Mouse (Mus musculus) forebrain, embryonic 13.5 days (tissue): Measurements from ENCODE around the gene Apeh. TPM values are rescaled to one million over a fixed set of nuclear protein-coding genes. Genes with fewer than 3 reads are reported as not detected.
"Not testable (repeated sequence)": the region's sequence is repeated elsewhere in the genome, so short reads cannot be mapped to it uniquely, and the experiment has no call there.

ENCODE experiments used
- ATAC-seq: fragments of 200-750 bp; cut with Nextera tagmentation; 2 replicates; pipeline ENCODE4 v1.8.0; 2017
- H3K27ac ChIP-seq: fragments of 300-500 bp; sonication (generic); 2 replicates; pipeline ENCODE4 v1.5.1; 2015; ENCODE audit warnings: inconsistent platforms, mild to moderate bottlenecking, moderate library complexity
- H3K27me3 ChIP-seq: fragments of 300-500 bp; sonication (generic); 2 replicates; pipeline ENCODE4 v1.6.1; 2015; ENCODE audit warnings: mild to moderate bottlenecking, inconsistent platforms
- H3K36me3 ChIP-seq: fragments of 300-500 bp; sonication (generic); 2 replicates; pipeline ENCODE4 v1.6.1; 2015; ENCODE audit warnings: mild to moderate bottlenecking, inconsistent platforms; ENCODE audit not compliant: poor library complexity, severe bottlenecking
- H3K4me1 ChIP-seq: fragments of 300-500 bp; sonication (generic); 2 replicates; pipeline ENCODE4 v1.6.1; 2015; ENCODE audit warnings: inconsistent platforms
- H3K4me2 ChIP-seq: fragments of 300-500 bp; sonication (generic); 2 replicates; pipeline ENCODE4 v1.6.1; 2015; ENCODE audit warnings: inconsistent platforms, mild to moderate bottlenecking, moderate library complexity
- H3K4me3 ChIP-seq: fragments of 300-500 bp; sonication (generic); 2 replicates; pipeline ENCODE4 v1.5.1; 2015; ENCODE audit warnings: mild to moderate bottlenecking, inconsistent platforms
- H3K9ac ChIP-seq: fragments of 300-500 bp; sonication (generic); 2 replicates; pipeline ENCODE4 v1.6.1; 2015; ENCODE audit warnings: mild to moderate bottlenecking, inconsistent platforms
- H3K9me3 ChIP-seq: fragments of 300-500 bp; sonication (generic); replicated peaks from 2 replicates; pipeline ENCODE4 v1.6.1; 2016; ENCODE audit warnings: inconsistent platforms
- WGBS: fragments of 180-500 bp; shearing (Covaris S2); methylation state at CpG from one replicate; pipeline ENCODE4 v1.1.7; 2015; 5-methylcytosine and 5-hydroxymethylcytosine counted together
- polyA plus RNA-seq: library from polyadenylated mRNA; unstranded; fragments of >200 nt; fragmentation: Nextera tagmentation; extraction: Ambion mirVana; gene quantifications from 2 replicates; pipeline ENCODE4 v1.2.1, GENCODE M21; 2015

Gene Apeh
- polyA plus RNA-seq = 49.9 and 60.2 TPM in 2 replicates

- no peaks in the 10 kb centered on the region for H3K27me3 ChIP-seq
- H3K9me3 ChIP-seq = no peaks in the 10 kb centered on the region
- H3K27ac ChIP-seq = peak within 1 kb of the TSS; percentile 55
- H3K36me3 ChIP-seq = peaks cover 47% of the 10 kb centered on the region
- H3K9ac ChIP-seq = peak within 1 kb of the TSS; percentile 77
- WGBS = 2% methylated on average over 49 of the region's 52 CpGs
- peaks cover 25% of the 10 kb centered on the region for H3K4me1 ChIP-seq
- peak within 1 kb of the TSS; percentile 64 for H3K4me3 ChIP-seq
- H3K4me2 ChIP-seq = peak within 1 kb of the TSS; percentile 98
- peak; percentile 95 for ATAC-seq
These were observed at the start of gene Apeh for GRCm38 (mm10) chr9:108094184-108094941. Gene Apeh, minus strand, starts transcription at chr9:108094606.

GRCm38 (mm10) chr9:108143470-108143869 is 49.1 kb upstream of the Apeh start:
- 98% methylated on average over 2 of the region's 2 CpGs for WGBS
- Histone ChIP-seq H3K9ac (no peak overlapping the region), H3K9me3 (no peaks in the 10 kb centered on the region), H3K27ac (no peak overlapping the region), H3K4me2 (no peak overlapping the region), H3K4me1 (no peaks in the 10 kb centered on the region), H3K4me3 (no peak overlapping the region), H3K36me3 (peaks cover 10% of the 10 kb centered on the region), H3K27me3 (no peaks in the 10 kb centered on the region)
- ATAC-seq = no peak

- Histone ChIP-seq H3K27ac (no peak overlapping the region), H3K4me2 (no peak overlapping the region), H3K4me3 (no peak overlapping the region), H3K9me3 (no peaks in the 10 kb centered on the region), H3K9ac (no peak overlapping the region), H3K36me3 (peaks cover 24% of the 10 kb centered on the region), H3K27me3 (no peaks in the 10 kb centered on the region), H3K4me1 (no peaks in the 10 kb centered on the region)
- WGBS = 89% methylated on average over 10 of the region's 10 CpGs
- no peak for ATAC-seq
These were observed 47.0 kb upstream of the Apeh start for GRCm38 (mm10) chr9:108141387-108141786.

GRCm38 (mm10) chr9:108139963-108140695 is 45.7 kb upstream of the Apeh start:
- Histone ChIP-seq H3K4me2 (no peak overlapping the region), H3K27ac (no peak overlapping the region), H3K9me3 (no peaks in the 10 kb centered on the region), H3K4me1 (no peaks in the 10 kb centered on the region), H3K4me3 (no peak overlapping the region), H3K9ac (no peak overlapping the region), H3K36me3 (peaks cover 24% of the 10 kb centered on the region), H3K27me3 (no peaks in the 10 kb centered on the region)
- no peak for ATAC-seq
- 78% methylated on average over 7 of the region's 7 CpGs for WGBS

GRCm38 (mm10) chr9:108139169-108139962 is 45.0 kb upstream of the Apeh start:
- H3K4me1 ChIP-seq = no peaks in the 10 kb centered on the region
- no peaks in the 10 kb centered on the region for H3K9me3 ChIP-seq
- no peaks in the 10 kb centered on the region for H3K27me3 ChIP-seq
- peaks cover 24% of the 10 kb centered on the region for H3K36me3 ChIP-seq
- 86% methylated on average over 17 of the region's 17 CpGs for WGBS
- no peak overlapping the region for H3K9ac ChIP-seq
- ATAC-seq = no peak
- H3K4me3 ChIP-seq = no peak overlapping the region
- no peak overlapping the region for H3K27ac ChIP-seq
- H3K4me2 ChIP-seq = no peak overlapping the region

- no peaks in the 10 kb centered on the region for H3K27me3 ChIP-seq
- no peak overlapping the region for H3K4me3 ChIP-seq
- H3K4me1 ChIP-seq = no peaks in the 10 kb centered on the region
- no peak for ATAC-seq
- H3K27ac ChIP-seq = no peak overlapping the region
- H3K36me3 ChIP-seq = peaks cover 24% of the 10 kb centered on the region
- H3K9ac ChIP-seq = no peak overlapping the region
- H3K9me3 ChIP-seq = no peaks in the 10 kb centered on the region
- 84% methylated on average over 6 of the region's 6 CpGs for WGBS
- H3K4me2 ChIP-seq = no peak overlapping the region
These were observed 43.7 kb upstream of the Apeh start for GRCm38 (mm10) chr9:108138118-108138517.

- H3K36me3 ChIP-seq = peaks cover 24% of the 10 kb centered on the region
- no peak overlapping the region for H3K9ac ChIP-seq
- ATAC-seq = no peak
- H3K4me3 ChIP-seq = no peak overlapping the region
- no peak overlapping the region for H3K27ac ChIP-seq
- H3K4me1 ChIP-seq = no peaks in the 10 kb centered on the region
- no peaks in the 10 kb centered on the region for H3K9me3 ChIP-seq
- H3K4me2 ChIP-seq = no peak overlapping the region
- H3K27me3 ChIP-seq = no peaks in the 10 kb centered on the region
- 78% methylated on average over 17 of the region's 17 CpGs for whole genome bisulfite sequencing
These were observed 43.1 kb upstream of the Apeh start for GRCm38 (mm10) chr9:108137523-108137922.

GRCm38 (mm10) chr9:108136930-108137462 is 42.6 kb upstream of the Apeh start:
- ATAC-seq = no peak
- Histone ChIP-seq H3K36me3 (peaks cover 24% of the 10 kb centered on the region), H3K4me3 (no peak overlapping the region)

GRCm38 (mm10) chr9:108136225-108136624 is 41.8 kb upstream of the Apeh start:
- 27% methylated on average over 1 of the region's 1 CpGs for WGBS
- no peaks in the 10 kb centered on the region for H3K27me3 ChIP-seq
- no peaks in the 10 kb centered on the region for H3K9me3 ChIP-seq
- no peak overlapping the region for H3K9ac ChIP-seq
- no peak for ATAC-seq
- no peak overlapping the region for H3K4me3 ChIP-seq
- H3K4me1 ChIP-seq = no peaks in the 10 kb centered on the region
- H3K27ac ChIP-seq = no peak overlapping the region
- peaks cover 24% of the 10 kb centered on the region for H3K36me3 ChIP-seq
- no peak overlapping the region for H3K4me2 ChIP-seq

More at GRCm38 (mm10) chr9:108136930-108137462, 42.6 kb upstream of the Apeh start:
- WGBS = 81% methylated on average over 6 of the region's 6 CpGs
- H3K27me3 ChIP-seq = no peaks in the 10 kb centered on the region
- H3K4me1 ChIP-seq = no peaks in the 10 kb centered on the region
- H3K4me2 ChIP-seq = no peak overlapping the region
- no peak overlapping the region for H3K9ac ChIP-seq
- no peak overlapping the region for H3K27ac ChIP-seq
- no peaks in the 10 kb centered on the region for H3K9me3 ChIP-seq

- H3K4me1 ChIP-seq = not testable (repeated sequence)
These were observed 41.3 kb upstream of the Apeh start for GRCm38 (mm10) chr9:108135679-108136078.

GRCm38 (mm10) chr9:108133478-108133877 is 39.1 kb upstream of the Apeh start:
- WGBS = 45% methylated on average over 1 of the region's 1 CpGs

More at GRCm38 (mm10) chr9:108135679-108136078, 41.3 kb upstream of the Apeh start:
- not testable (repeated sequence) for H3K9ac ChIP-seq, H3K4me3 ChIP-seq, H3K27ac ChIP-seq, H3K4me2 ChIP-seq, H3K27me3 ChIP-seq, H3K9me3 ChIP-seq, ATAC-seq
- H3K36me3 ChIP-seq = peaks cover 24% of the 10 kb centered on the region
- WGBS = 94% methylated on average over 3 of the region's 3 CpGs

More at GRCm38 (mm10) chr9:108133478-108133877, 39.1 kb upstream of the Apeh start:
- peaks cover 14% of the 10 kb centered on the region for H3K36me3 ChIP-seq
- no peak overlapping the region for H3K4me3 ChIP-seq
- ATAC-seq = no peak
- no peaks in the 10 kb centered on the region for H3K9me3 ChIP-seq
- H3K9ac ChIP-seq = no peak overlapping the region
- H3K27ac ChIP-seq = no peak overlapping the region
- H3K27me3 ChIP-seq = no peaks in the 10 kb centered on the region
- H3K4me2 ChIP-seq = no peak overlapping the region
- no peaks in the 10 kb centered on the region for H3K4me1 ChIP-seq
